Mouse (Mus musculus): ENCODE measurements at regions not wholly inside any gene's neighbourhood (a gene's known extent, or its start where the extent isn't known, plus 50 kb on each side); places are given as distances from the start of the nearest gene placed in this dataset.

DNA sequence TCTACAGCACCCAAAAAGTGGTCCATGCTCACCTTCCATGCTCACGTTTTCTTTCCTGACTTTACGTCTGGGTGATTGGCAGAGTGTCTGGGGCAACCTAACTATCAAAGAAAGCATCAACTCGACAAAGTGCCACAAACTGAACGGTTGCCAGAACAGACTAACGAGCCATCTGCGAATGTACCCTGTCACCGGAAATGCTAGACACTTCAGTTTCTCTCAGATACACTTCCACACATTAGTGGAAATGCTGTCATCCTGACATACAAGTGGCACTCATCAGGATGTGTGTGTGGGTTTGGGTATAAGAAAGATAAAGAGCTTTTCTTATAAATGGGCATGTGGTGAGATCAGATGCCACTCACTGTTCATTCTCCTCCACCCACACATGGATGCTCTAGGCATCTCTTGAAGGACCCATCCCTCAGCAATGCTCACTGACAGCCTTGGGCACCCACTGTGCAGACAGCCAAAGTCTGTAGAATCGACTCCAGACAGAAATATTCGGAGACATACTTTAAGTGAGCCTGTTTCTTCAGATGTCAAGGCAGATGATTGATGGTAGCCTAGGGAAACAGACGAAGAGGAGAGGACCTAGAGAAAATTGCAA, 244.8 kb downstream of the Efnb2 start:
- TF ChIP-seq MAFK (IDR thresholded peaks at IDR 0.05; ENCODE audit: insufficient read depth, low read depth, low read length) (no peak), ZC3H11A (IDR thresholded peaks at IDR 0.05; ENCODE audit: borderline replicate concordance, low read depth, low read length) (no peak)

All from ES-E14 (cell line).